Mouse (Mus musculus) cerebellum, adult 2 months (tissue): ENCODE results near the gene Gm525.

Experiments
- CTCF ChIP-seq: fragments of 200-500 bp; IDR thresholded peaks from 2 replicates; pipeline ENCODE4 v1.5.1; 2011; ENCODE audit warnings: low read depth, mild to moderate bottlenecking, control low read depth, low read length, moderate library complexity, borderline replicate concordance; ENCODE audit not compliant: insufficient read depth
- POLR2A ChIP-seq: fragments of 200-500 bp; IDR thresholded peaks from 2 replicates; pipeline ENCODE4 v1.6.1; 2011; ENCODE audit warnings: low read length, control low read depth, borderline replicate concordance; ENCODE audit not compliant: insufficient read depth

- TF ChIP-seq CTCF (no peak), POLR2A (no peak)
These were observed 42.5 kb upstream of the Gm525 start for GRCm38 (mm10) chr11:89031189-89031588.
